Mouse (Mus musculus): Measurements from ENCODE around the gene Stam. TPM values are rescaled to one million over a fixed set of nuclear protein-coding genes. Genes with fewer than 3 reads are reported as not detected.

Stam gene
- polyA plus RNA-seq, 1 experiment: 15.3 TPM

DNA sequence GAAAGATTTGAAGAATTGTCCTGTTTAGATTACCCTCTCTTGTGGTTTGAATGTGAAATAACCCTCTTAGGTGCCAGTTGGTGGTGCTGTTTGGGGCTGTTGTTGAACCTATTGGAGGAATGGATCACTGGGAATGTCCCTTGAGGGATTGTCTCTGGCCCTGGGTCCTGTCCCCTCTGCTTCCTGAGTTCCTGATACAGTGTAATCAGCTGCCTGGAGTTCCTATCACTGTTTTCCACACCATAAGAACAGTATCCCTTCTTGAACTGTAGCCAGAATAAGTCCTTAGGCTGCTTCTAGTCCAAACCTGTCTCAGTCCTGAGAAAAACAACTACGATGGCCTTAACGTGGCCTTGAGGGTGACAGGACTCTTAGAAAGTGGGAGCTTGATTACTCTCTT lies 28.7 kb downstream of the Stam start:
- DNase-seq: no peak
- H3K4me1 ChIP-seq (ENCODE audit: control insufficient read depth, insufficient read depth, low read length): no peaks in the 10 kb centered on the region; the same call in 1 of the 2 replicates
- no peak overlapping the region for H3K4me3 ChIP-seq (replicated peaks; ENCODE audit: extremely low read depth, low read depth, low read length)
- TF ChIP-seq CTCF (IDR thresholded peaks at IDR 0.05; ENCODE audit: insufficient read depth, low read length) (no peak), POLR2A (IDR thresholded peaks at IDR 0.05; ENCODE audit: borderline replicate concordance, extremely low read depth, low read depth, low read length) (no peak)
- WGBS: 68% methylated on average over 2 of the region's 2 CpGs

DNA sequence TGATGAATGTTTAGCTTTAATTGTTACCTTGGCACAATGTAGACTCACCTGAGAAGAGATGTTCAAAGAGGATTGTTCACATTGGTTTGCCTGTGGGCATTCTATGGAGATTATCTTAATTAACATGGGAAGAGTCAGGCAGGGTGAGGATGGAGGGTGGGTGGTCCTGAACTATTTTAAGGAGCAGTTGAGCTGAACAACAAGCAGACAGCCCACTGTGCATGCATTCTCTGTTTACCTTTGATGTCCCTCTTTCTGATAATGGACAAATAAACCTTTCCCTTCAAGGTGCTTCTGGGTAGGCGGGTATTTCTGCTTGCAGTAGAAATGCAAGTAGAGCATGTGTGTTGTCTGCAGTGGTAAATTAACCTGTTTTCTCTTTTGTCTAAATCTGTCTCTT lies 30.0 kb downstream of the Stam start:
- 97% methylated on average over 1 of the region's 1 CpGs for WGBS
- Histone ChIP-seq H3K4me1 (ENCODE audit: control insufficient read depth, insufficient read depth, low read length) (no peaks in the 10 kb centered on the region; the same call in 1 of the 2 replicates), H3K4me3 (replicated peaks; ENCODE audit: extremely low read depth, low read depth, low read length) (no peak overlapping the region)
- no peak for DNase-seq
- TF ChIP-seq POLR2A (IDR thresholded peaks at IDR 0.05; ENCODE audit: borderline replicate concordance, extremely low read depth, low read depth, low read length): no peak
- no peak for TF ChIP-seq CTCF (IDR thresholded peaks at IDR 0.05; ENCODE audit: insufficient read depth, low read length)

DNA sequence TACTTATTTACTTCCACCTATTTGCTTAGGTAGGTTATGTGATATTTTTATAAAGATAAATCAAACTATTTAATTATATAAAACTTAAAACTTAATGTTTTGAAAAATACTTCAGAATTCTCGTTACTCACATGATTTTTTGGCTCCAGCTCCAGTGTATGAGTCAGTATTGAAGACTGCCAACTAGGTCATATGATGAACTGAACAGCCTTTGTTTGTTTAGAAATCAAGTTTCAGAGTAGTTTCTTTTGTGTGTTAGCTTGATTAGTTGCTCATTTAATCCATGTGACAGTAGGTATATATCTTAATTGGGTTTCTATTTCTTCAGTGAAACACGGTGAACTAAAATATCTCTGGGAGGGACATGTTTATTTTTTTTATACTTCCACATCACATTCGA lies 33.8 kb downstream of the Stam start:
- 32% methylated on average over 3 of the region's 3 CpGs for WGBS
- Histone ChIP-seq H3K4me3 (replicated peaks; ENCODE audit: extremely low read depth, low read depth, low read length) (no peak overlapping the region), H3K4me1 (ENCODE audit: control insufficient read depth, insufficient read depth, low read length) (no peaks in the 10 kb centered on the region)
- no peak for DNase-seq
- TF ChIP-seq POLR2A (IDR thresholded peaks at IDR 0.05; ENCODE audit: borderline replicate concordance, extremely low read depth, low read depth, low read length) (no peak), CTCF (IDR thresholded peaks at IDR 0.05; ENCODE audit: insufficient read depth, low read length) (no peak)

DNA sequence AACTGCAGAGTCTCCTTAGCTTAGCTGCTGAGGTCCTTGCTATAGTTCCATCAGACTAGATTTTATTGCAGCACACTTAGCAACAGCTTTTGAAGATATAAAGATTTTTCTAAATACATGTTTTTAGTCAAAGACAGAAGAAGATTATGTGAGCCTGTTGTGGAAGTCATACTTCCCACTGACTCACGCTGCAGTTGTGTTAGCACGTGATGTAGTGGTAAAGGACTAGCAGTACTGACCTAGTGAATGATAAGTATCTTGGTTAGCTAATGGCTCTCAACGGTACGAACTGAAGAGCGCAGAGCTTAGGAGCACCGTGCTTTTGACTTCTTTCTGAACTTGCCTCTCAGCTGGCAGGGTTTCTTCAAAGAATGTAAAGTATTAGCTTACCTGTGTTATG lies 52.5 kb downstream of the Stam start:
- Histone ChIP-seq H3K4me3 (replicated peaks; ENCODE audit: extremely low read depth, low read depth, low read length) (no peak overlapping the region), H3K4me1 (ENCODE audit: control insufficient read depth, insufficient read depth, low read length) (peaks cover 6% of the 10 kb centered on the region; the same call in 1 of the 2 replicates)
- WGBS: 76% methylated on average over 6 of the region's 6 CpGs
- TF ChIP-seq CTCF (IDR thresholded peaks at IDR 0.05; ENCODE audit: insufficient read depth, low read length): no peak
- no peak for TF ChIP-seq POLR2A (IDR thresholded peaks at IDR 0.05; ENCODE audit: borderline replicate concordance, extremely low read depth, low read depth, low read length)
- DNase-seq: no peak

DNA sequence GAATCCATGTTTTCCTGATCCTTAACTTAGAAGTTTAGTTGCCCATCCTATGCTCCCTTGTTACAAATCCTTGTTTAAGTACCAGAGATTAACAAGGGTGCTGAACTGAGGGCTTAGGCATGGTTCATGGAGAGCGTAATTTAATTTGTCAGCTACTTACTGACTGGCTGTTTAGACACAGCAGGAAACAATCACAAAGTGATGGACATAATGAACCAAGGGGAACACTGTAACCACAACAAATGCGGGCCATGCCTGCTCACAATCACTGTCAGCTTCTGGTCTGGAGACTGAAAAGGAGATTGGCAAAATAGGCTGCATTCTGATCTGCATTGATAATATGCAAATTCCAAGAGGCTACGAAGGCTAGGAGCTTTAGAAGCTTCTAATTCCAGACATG lies 53.7 kb downstream of the Stam start:
- no peak for TF ChIP-seq CTCF (IDR thresholded peaks at IDR 0.05; ENCODE audit: insufficient read depth, low read length)
- TF ChIP-seq POLR2A (IDR thresholded peaks at IDR 0.05; ENCODE audit: borderline replicate concordance, extremely low read depth, low read depth, low read length): no peak
- no peak for DNase-seq
- 71% methylated on average over 3 of the region's 3 CpGs for WGBS

DNA sequence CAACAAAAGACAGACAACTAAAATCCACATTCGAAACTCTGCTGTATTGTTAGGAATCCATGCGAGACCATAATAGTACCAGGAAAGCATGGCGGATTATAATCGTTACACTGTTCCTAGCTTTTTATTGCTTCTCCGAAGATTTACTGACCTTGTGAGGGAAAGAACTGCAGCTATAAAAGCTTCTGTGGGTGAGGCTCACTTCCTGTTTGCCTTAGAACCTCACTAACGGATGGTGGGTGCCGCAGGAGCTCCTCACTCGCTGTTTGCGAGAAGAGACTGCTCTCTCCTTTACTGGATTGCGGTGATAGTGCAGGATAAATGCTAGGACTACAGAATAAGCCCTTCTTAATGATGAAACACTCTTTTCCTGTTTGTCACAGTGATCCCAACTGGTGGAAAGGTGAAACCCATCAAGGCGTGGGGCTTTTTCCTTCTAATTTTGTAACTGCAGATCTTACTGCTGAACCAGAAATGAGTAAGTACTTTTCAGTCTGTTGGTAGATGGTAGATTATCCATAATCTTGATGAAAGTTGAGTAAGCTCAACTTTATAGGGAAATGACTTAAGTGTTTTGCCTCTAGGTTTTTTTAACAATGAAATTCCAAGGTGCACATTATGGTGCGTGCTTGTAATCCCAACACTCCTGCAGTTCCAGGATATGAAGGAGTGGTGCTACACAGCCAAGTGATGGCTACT lies 56.9 kb downstream of the Stam start:
- H3K4me3 ChIP-seq (replicated peaks; ENCODE audit: extremely low read depth, low read depth, low read length): peak overlapping the region; percentile 16
- TF ChIP-seq CTCF (IDR thresholded peaks at IDR 0.05; ENCODE audit: insufficient read depth, low read length) (no peak), POLR2A (IDR thresholded peaks at IDR 0.05; ENCODE audit: borderline replicate concordance, extremely low read depth, low read depth, low read length) (no peak)
- 50% methylated on average over 12 of the region's 12 CpGs for WGBS
- DNase-seq: no peak
- H3K4me1 ChIP-seq (ENCODE audit: control insufficient read depth, insufficient read depth, low read length): peaks cover 6% of the 10 kb centered on the region; the same call in 1 of the 2 replicates

More for the DNA sequence above, 53.7 kb downstream of the Stam start:
- peaks cover 6% of the 10 kb centered on the region; the same call in 1 of the 2 replicates for H3K4me1 ChIP-seq (ENCODE audit: control insufficient read depth, insufficient read depth, low read length)
- H3K4me3 ChIP-seq (replicated peaks; ENCODE audit: extremely low read depth, low read depth, low read length): no peak overlapping the region

DNA sequence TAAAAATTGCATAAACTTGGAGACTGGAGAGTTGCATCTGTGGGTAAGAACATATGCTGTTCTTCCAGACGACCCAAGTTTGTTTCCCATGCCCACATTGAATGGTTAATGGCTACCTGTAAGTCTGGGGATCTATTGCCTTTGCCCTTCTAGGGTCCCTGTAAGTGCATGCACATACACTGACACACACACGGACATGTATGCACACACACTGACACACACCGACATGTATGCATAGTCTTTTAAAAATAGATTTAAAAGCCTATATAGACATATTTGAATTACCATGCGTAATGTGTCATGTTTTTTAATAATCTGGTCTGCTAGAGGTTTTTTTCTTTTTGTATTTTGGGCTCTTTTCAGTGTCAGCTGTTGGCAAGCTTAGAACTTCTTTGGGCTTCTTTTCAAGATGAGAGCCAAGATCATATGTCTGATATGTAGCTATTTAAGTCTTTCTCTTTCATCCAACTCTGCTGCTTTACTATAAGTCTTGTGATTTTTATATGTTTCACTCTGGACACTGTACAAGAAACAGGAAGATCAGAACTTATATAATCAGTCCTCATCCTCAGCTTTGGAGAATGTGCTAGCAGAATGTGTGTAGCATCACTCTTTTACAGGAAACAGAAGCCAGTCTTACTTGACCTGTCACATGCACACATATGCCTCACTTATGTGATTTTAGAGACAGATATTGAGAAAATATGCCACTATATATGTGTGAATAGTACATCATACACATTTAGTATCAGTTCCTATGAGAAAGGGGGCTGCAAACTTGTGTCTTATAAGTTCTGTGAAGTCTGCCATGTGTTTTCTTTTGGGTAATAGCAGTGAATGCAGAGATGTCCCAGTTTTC lies 58.8 kb downstream of the Stam start:
- H3K4me3 ChIP-seq (replicated peaks; ENCODE audit: extremely low read depth, low read depth, low read length): no peak overlapping the region
- TF ChIP-seq POLR2A (IDR thresholded peaks at IDR 0.05; ENCODE audit: borderline replicate concordance, extremely low read depth, low read depth, low read length) (no peak), CTCF (IDR thresholded peaks at IDR 0.05; ENCODE audit: insufficient read depth, low read length) (no peak)
- WGBS: 90% methylated on average over 4 of the region's 4 CpGs
- DNase-seq: no peak
- peaks cover 6% of the 10 kb centered on the region; the same call in 1 of the 2 replicates for H3K4me1 ChIP-seq (ENCODE audit: control insufficient read depth, insufficient read depth, low read length)

DNA sequence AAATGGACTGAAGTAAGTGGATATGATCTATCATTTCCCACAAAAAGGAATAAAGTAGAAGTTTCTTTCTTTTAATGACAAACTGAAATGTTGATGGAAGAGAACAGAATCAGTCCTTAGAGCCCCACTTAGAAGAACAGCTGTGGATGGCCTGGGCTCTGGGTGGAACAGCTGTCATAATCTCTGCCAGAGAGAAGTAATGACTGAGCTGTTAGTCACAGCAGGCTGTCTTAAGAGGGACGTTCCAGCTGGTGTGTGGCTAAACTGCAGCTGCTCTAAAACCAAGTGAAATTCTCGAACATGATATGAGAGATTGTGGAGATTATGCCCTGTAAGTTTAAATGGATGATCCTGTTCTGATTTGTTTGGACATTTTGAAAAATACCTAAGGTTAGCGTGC lies 63.0 kb downstream of the Stam start:
- WGBS: 79% methylated on average over 3 of the region's 3 CpGs
- DNase-seq: no peak
- Histone ChIP-seq H3K4me3 (replicated peaks; ENCODE audit: extremely low read depth, low read depth, low read length) (no peak overlapping the region), H3K4me1 (ENCODE audit: control insufficient read depth, insufficient read depth, low read length) (no peaks in the 10 kb centered on the region)
- TF ChIP-seq POLR2A (IDR thresholded peaks at IDR 0.05; ENCODE audit: borderline replicate concordance, extremely low read depth, low read depth, low read length) (no peak), CTCF (IDR thresholded peaks at IDR 0.05; ENCODE audit: insufficient read depth, low read length) (no peak)

DNA sequence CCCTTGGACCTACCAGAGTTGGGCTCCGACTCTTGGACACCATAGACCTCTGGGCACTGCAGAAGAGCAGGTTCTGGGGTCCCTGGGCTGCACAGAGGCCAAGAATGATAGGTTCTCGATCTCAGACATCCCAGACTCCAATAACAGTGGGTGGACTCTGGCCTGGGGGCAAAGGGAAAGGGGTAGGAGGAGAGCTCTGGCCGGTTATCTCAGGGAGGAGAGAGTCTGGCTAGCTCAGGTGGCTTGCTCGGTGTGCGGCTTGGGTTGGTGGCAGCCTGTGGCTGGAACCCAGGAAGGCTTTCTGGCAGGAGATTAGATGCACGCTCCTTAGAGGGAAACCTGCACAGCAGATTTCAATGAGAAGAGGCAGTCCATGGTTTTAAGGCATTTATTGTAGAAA lies 65.7 kb downstream of the Stam start:
- TF ChIP-seq POLR2A (IDR thresholded peaks at IDR 0.05; ENCODE audit: borderline replicate concordance, extremely low read depth, low read depth, low read length): no peak
- no peaks in the 10 kb centered on the region for H3K4me1 ChIP-seq (ENCODE audit: control insufficient read depth, insufficient read depth, low read length)
- no peak for DNase-seq
- no peak overlapping the region for H3K4me3 ChIP-seq (replicated peaks; ENCODE audit: extremely low read depth, low read depth, low read length)
- 87% methylated on average over 6 of the region's 6 CpGs for WGBS
